Mouse (Mus musculus): ENCODE measurements at regions not wholly inside any gene's neighbourhood (a gene's known extent, or its start where the extent isn't known, plus 50 kb on each side); places are given as distances from the start of the nearest gene placed in this dataset.

DNA sequence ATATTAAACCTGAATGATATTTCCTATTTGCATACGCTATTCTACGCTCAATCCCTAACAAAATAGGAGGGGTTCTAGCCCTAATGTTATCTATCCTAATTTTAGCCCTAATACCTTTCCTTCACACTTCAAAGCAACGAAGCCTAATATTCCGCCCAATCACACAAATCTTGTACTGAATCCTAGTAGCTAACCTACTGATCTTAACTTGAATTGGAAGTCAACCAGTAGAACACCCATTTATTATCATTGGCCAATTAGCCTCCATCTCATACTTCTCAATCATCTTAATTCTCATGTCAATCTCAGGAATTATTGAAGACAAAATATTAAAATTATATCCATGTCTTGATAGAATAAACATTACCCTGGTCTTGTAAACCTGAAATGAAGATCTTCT lies 829.1 kb upstream of the Tyrp1 start:
- TF ChIP-seq CTCF (IDR thresholded peaks at IDR 0.05; ENCODE audit: low read depth, low read length) (no peak), TAL1 (conservative IDR thresholded peaks at IDR 0.05; ENCODE audit: low read depth, low read length) (no peak)

Data from G1E (cell line).